Comparison of ENCODE assay signal across 24 mouse cellular contexts in genomic region chr1:151297025-151297424, GRCm38 (mm10).
"Had no signal": no experiment of that assay in that cellular context is flagged by ENCODE, and none has a peak within 500 bp of the region (broad histone marks: within the 10 kb centered on the region; RNA-seq: fewer than 3 reads in every experiment).

No protein-coding gene starts in this region.

- ATAC-seq: hindbrain, postnatal 0 days had no signal

- H3K9ac ChIP-seq: heart, embryonic 13.5 days; heart, embryonic 15.5 days; hindbrain, embryonic 13.5 days; hindbrain, embryonic 15.5 days; kidney, embryonic 15.5 days; limb, embryonic 13.5 days; limb, embryonic 15.5 days; liver, embryonic 13.5 days had no signal

- H3K4me2 ChIP-seq: heart, embryonic 11.5 days; heart, embryonic 13.5 days; heart, embryonic 15.5 days; hindbrain, embryonic 13.5 days; hindbrain, embryonic 15.5 days; kidney, embryonic 15.5 days; limb, embryonic 13.5 days; limb, embryonic 15.5 days; liver, embryonic 11.5 days; liver, embryonic 13.5 days had no signal

- H3K4me3 ChIP-seq: heart, adult 2 months; heart, embryonic 13.5 days; heart, embryonic 15.5 days; hindbrain, embryonic 13.5 days; hindbrain, embryonic 15.5 days; kidney, embryonic 15.5 days; limb, embryonic 13.5 days; limb, embryonic 15.5 days; liver, embryonic 13.5 days had no signal

- H3K27me3 ChIP-seq: heart, embryonic 13.5 days; heart, embryonic 15.5 days; hindbrain, embryonic 13.5 days; hindbrain, embryonic 15.5 days; kidney, embryonic 15.5 days; limb, embryonic 13.5 days; limb, embryonic 15.5 days; liver, embryonic 13.5 days had no signal

- DNase-seq: gastrocnemius, postnatal 14 days; gastrocnemius, postnatal 36 days; heart, adult 11 months; heart, adult 2 months; heart, postnatal 14 days; heart, postnatal 36 days; kidney, adult 11 months; kidney, postnatal 14 days; kidney, postnatal 36 days; layer of hippocampus, adult 9-11 months; layer of hippocampus, postnatal 36 days; left cerebral cortex, postnatal 4 days; liver, embryonic 13.5 days had no signal

- H3K27ac ChIP-seq: heart, adult 2 months; heart, embryonic 13.5 days; heart, embryonic 15.5 days; hindbrain, embryonic 13.5 days; hindbrain, embryonic 15.5 days; hindbrain, postnatal 0 days; kidney, embryonic 15.5 days; kidney, postnatal 0 days; limb, embryonic 13.5 days; limb, embryonic 15.5 days; liver, embryonic 13.5 days had no signal

- H3K36me3 ChIP-seq: heart, embryonic 13.5 days; heart, embryonic 15.5 days; hindbrain, embryonic 13.5 days; hindbrain, embryonic 15.5 days; kidney, embryonic 15.5 days; limb, embryonic 13.5 days; limb, embryonic 15.5 days; liver, embryonic 13.5 days had no signal

- H3K4me1 ChIP-seq: hindbrain, embryonic 13.5 days; hindbrain, embryonic 15.5 days; limb, embryonic 13.5 days; limb, embryonic 15.5 days; liver, embryonic 13.5 days had no signal

- H3K9me3 ChIP-seq: heart, embryonic 13.5 days; heart, embryonic 15.5 days; hindbrain, embryonic 13.5 days; hindbrain, embryonic 15.5 days; kidney, embryonic 15.5 days; limb, embryonic 13.5 days; limb, embryonic 15.5 days; liver, embryonic 13.5 days had no signal
